Mouse (Mus musculus) liver, adult 2 months (tissue): ENCODE results near the gene Sgca. TPM values are rescaled to one million over a fixed set of nuclear protein-coding genes. Genes with fewer than 3 reads are reported as not detected.
"Not testable (repeated sequence)": the region's sequence is repeated elsewhere in the genome, so short reads cannot be mapped to it uniquely, and the experiment has no call there.

Experiments
- DNase-seq: peaks from one replicate; pipeline ENCODE4 v3.0.0-alpha.2; 2011; ENCODE audit warnings: low read depth, low spot score; ENCODE audit errors: extremely low read depth
- H3K27ac ChIP-seq: fragments of 200-500 bp; replicated peaks from 2 replicates; pipeline ENCODE4 v1.5.1; 2012; ENCODE audit warnings: low read depth, mild to moderate bottlenecking, control low read depth, inconsistent platforms, low read length; ENCODE audit not compliant: insufficient read depth
- H3K27me3 ChIP-seq: fragments of 200-500 bp; 2 replicates; pipeline ENCODE4 v1.6.1; 2012; ENCODE audit warnings: mild to moderate bottlenecking, moderate library complexity, low read length, inconsistent platforms; ENCODE audit not compliant: control insufficient read depth, insufficient read depth
- H3K36me3 ChIP-seq: fragments of 200-500 bp; 2 replicates; pipeline ENCODE4 v1.6.1; 2012; ENCODE audit warnings: low read length, inconsistent platforms; ENCODE audit not compliant: control insufficient read depth, insufficient read depth
- H3K4me1 ChIP-seq: fragments of 200-500 bp; 2 replicates; pipeline ENCODE4 v1.6.1; 2011; ENCODE audit warnings: low read length; ENCODE audit not compliant: control insufficient read depth, insufficient read depth
- H3K4me3 ChIP-seq: fragments of 200-500 bp; 2 replicates; pipeline ENCODE4 v1.5.1; 2011; ENCODE audit warnings: low read depth, mild to moderate bottlenecking, control low read depth, low read length, moderate library complexity; ENCODE audit not compliant: insufficient read depth
- H3K79me2 ChIP-seq: fragments of 200-500 bp; 2 replicates; pipeline ENCODE4 v1.6.1; 2012; ENCODE audit warnings: inconsistent platforms, mild to moderate bottlenecking, low read length, moderate library complexity; ENCODE audit not compliant: control insufficient read depth, insufficient read depth
- H3K9ac ChIP-seq: fragments of 200-500 bp; 2 replicates; pipeline ENCODE4 v1.6.1; 2012; ENCODE audit warnings: low read depth, mild to moderate bottlenecking, control low read depth, inconsistent platforms, low read length
- CTCF ChIP-seq: fragments of 200-500 bp; IDR thresholded peaks from 2 replicates; pipeline ENCODE4 v1.5.1; 2011; ENCODE audit warnings: low read depth, low read length, control low read depth
- POLR2A ChIP-seq: fragments of 200-500 bp; IDR thresholded peaks from 2 replicates; pipeline ENCODE4 v1.6.1; 2011; ENCODE audit warnings: low read length, control low read depth; ENCODE audit not compliant: insufficient read depth; ENCODE audit errors: extremely low read depth
- WGBS: fragments of 180-500 bp; shearing (Covaris S2); methylation state at CpG from one replicate; pipeline ENCODE4 v1.1.7; 2018; 5-methylcytosine and 5-hydroxymethylcytosine counted together
- polyA plus RNA-seq: library from polyadenylated mRNA; depleted of rRNA; stranded (reverse); fragments of >200 nt; gene quantifications from 2 replicates; pipeline ENCODE4 v1.2.3, GENCODE M21; 2012
- total RNA-seq: library from RNA; depleted of rRNA; stranded (reverse); fragments of >200 nt; gene quantifications from 2 replicates; pipeline ENCODE4 v1.2.3, GENCODE M21; 2014

Sgca gene
- total and polyA plus RNA-seq, 2 experiments = 0.09 TPM; not detected in 1

GRCm38 (mm10) chr11:94970210-94970943 is 5.8 kb downstream of the Sgca start:
- Histone ChIP-seq H3K4me3 (no peak overlapping the region), H3K27ac (no peak overlapping the region), H3K36me3 (no peaks in the 10 kb centered on the region), H3K4me1 (no peaks in the 10 kb centered on the region), H3K79me2 (no peaks in the 10 kb centered on the region), H3K27me3 (no peaks in the 10 kb centered on the region), H3K9ac (no peak overlapping the region)
- TF ChIP-seq CTCF (no peak), POLR2A (no peak)
- peak; percentile 37 for DNase-seq
- 53% methylated on average over 15 of the region's 15 CpGs for WGBS

GRCm38 (mm10) chr11:94969709-94970108 is 6.4 kb downstream of the Sgca start:
- not testable (repeated sequence) for H3K36me3 ChIP-seq, H3K4me3 ChIP-seq, DNase-seq, H3K9ac ChIP-seq, H3K79me2 ChIP-seq, H3K27ac ChIP-seq, H3K4me1 ChIP-seq, H3K27me3 ChIP-seq
- WGBS = 87% methylated on average over 4 of the region's 4 CpGs

- Histone ChIP-seq H3K4me3 (no peak overlapping the region), H3K27me3 (no peaks in the 10 kb centered on the region), H3K4me1 (no peaks in the 10 kb centered on the region), H3K9ac (no peak overlapping the region), H3K27ac (no peak overlapping the region), H3K79me2 (no peaks in the 10 kb centered on the region), H3K36me3 (no peaks in the 10 kb centered on the region)
- 75% methylated on average over 7 of the region's 7 CpGs for WGBS
- no peak for DNase-seq
- TF ChIP-seq POLR2A = no peak
- no peak for TF ChIP-seq CTCF
Measured at GRCm38 (mm10) chr11:94968187-94968586, 7.9 kb downstream of the Sgca start.

GRCm38 (mm10) chr11:94967419-94967818 is 8.7 kb downstream of the Sgca start, which contains the start of gene Hils1:
Gene Hils1 (plus strand): TSS chr11:94967593.
- WGBS = 37% methylated on average over 4 of the region's 4 CpGs
- H3K27me3 ChIP-seq = no peaks in the 10 kb centered on the region

GRCm38 (mm10) chr11:94962534-94963101 is 13.5 kb downstream of the Sgca start:
- H3K27me3 ChIP-seq = no peaks in the 10 kb centered on the region
- H3K9ac ChIP-seq = no peak overlapping the region
- no peaks in the 10 kb centered on the region for H3K79me2 ChIP-seq
- DNase-seq = no peak
- H3K4me1 ChIP-seq = peaks cover 3% of the 10 kb centered on the region; the same call in 1 of the 2 replicates
- H3K27ac ChIP-seq = no peak overlapping the region
- TF ChIP-seq CTCF (no peak), POLR2A (no peak)
- 74% methylated on average over 5 of the region's 5 CpGs for WGBS
- no peak overlapping the region for H3K4me3 ChIP-seq
- no peaks in the 10 kb centered on the region for H3K36me3 ChIP-seq

More at GRCm38 (mm10) chr11:94967419-94967818, 8.7 kb downstream of the Sgca start, which contains the start of gene Hils1:
- Histone ChIP-seq H3K36me3 (no peaks in the 10 kb centered on the region), H3K79me2 (no peaks in the 10 kb centered on the region), H3K4me1 (no peaks in the 10 kb centered on the region), H3K9ac (no peak within 1 kb of the TSS), H3K27ac (no peak within 1 kb of the TSS), H3K4me3 (no peak within 1 kb of the TSS)
- DNase-seq = no peak
- TF ChIP-seq POLR2A = no peak
- TF ChIP-seq CTCF = no peak
